Mouse (Mus musculus) lung, postnatal 0 days (tissue): ENCODE results near the gene Gm906.
"Not testable (repeated sequence)": the region's sequence is repeated elsewhere in the genome, so short reads cannot be mapped to it uniquely, and the experiment has no call there.

Experiments used
- CTCF ChIP-seq: IDR thresholded peaks from 2 replicates; pipeline ENCODE4 v1.5.1; 2016; ENCODE audit warnings: antibody characterized with exemption, mild to moderate bottlenecking
- EP300 ChIP-seq: IDR thresholded peaks from 2 replicates; pipeline ENCODE4 v1.6.1; 2016; ENCODE audit warnings: antibody characterized with exemption, mild to moderate bottlenecking, control low read depth

GRCm38 (mm10) chr13:50283308-50283707 lies 33.2 kb upstream of the Gm906 start:
- TF ChIP-seq CTCF, EP300: not testable (repeated sequence)
